Mouse (Mus musculus): ENCODE measurements around the gene Coasy. TPM values are rescaled to one million over a fixed set of nuclear protein-coding genes. Genes with fewer than 3 reads are reported as not detected.
A peak's percentile ranks its signal among the peaks of the same experiment; 100 is the strongest.

Coasy gene
- polyA plus RNA-seq, 1 experiment from 2014 or later, result 53.3 TPM

GRCm38 (mm10) chr11:101085617-101086322 lies 3.4 kb downstream of the Coasy start:
- WGBS, result 91% methylated on average over 18 of the region's 18 CpGs
- H3K9me3 ChIP-seq, result no peaks in the 10 kb centered on the region
- H3K4me1 ChIP-seq, result peaks cover 60% of the 10 kb centered on the region
- DNase-seq (ENCODE audit: extremely low spot score, low spot score), result peak; percentile 9
- H3K4me3 ChIP-seq, result peak overlapping the region; percentile 93; the same call in 1 of the 2 replicates
- H3K27me3 ChIP-seq (ENCODE audit: poor library complexity, severe bottlenecking), result peaks cover 12% of the 10 kb centered on the region
- no peak overlapping the region for H3K27ac ChIP-seq
- peaks cover 47% of the 10 kb centered on the region for H3K36me3 ChIP-seq (replicated peaks)

GRCm38 (mm10) chr11:101086323-101086674 lies 3.9 kb downstream of the Coasy start:
- Histone ChIP-seq H3K36me3 (replicated peaks) (peaks cover 52% of the 10 kb centered on the region), H3K27me3 (ENCODE audit: poor library complexity, severe bottlenecking) (peaks cover 7% of the 10 kb centered on the region), H3K4me3 (peak overlapping the region; percentile 93), H3K27ac (peak overlapping the region; percentile 90), H3K9me3 (no peaks in the 10 kb centered on the region), H3K4me1 (peaks cover 60% of the 10 kb centered on the region)
- no peak for DNase-seq (ENCODE audit: extremely low spot score, low spot score)
- 82% methylated on average over 6 of the region's 6 CpGs for WGBS

- Histone ChIP-seq H3K9me3 (no peaks in the 10 kb centered on the region), H3K36me3 (replicated peaks) (peaks cover 59% of the 10 kb centered on the region), H3K27me3 (ENCODE audit: poor library complexity, severe bottlenecking) (no peaks in the 10 kb centered on the region), H3K4me1 (peaks cover 54% of the 10 kb centered on the region), H3K4me3 (peak within 1 kb of the TSS; percentile 93), H3K27ac (peak within 1 kb of the TSS; percentile 90)
- peak; percentile 92 for DNase-seq (ENCODE audit: extremely low spot score, low spot score)
- 2% methylated on average over 52 of the region's 52 CpGs for WGBS
Observed at GRCm38 (mm10) chr11:101086756-101087681, 4.7 kb downstream of the Coasy start, which contains the start of gene Mlx. Gene Mlx (plus strand): TSS chr11:101087277.

GRCm38 (mm10) chr11:101087682-101088055 lies 5.3 kb downstream of the Coasy start:
- 9% methylated on average over 8 of the region's 8 CpGs for WGBS

GRCm38 (mm10) chr11:101089931-101090330 lies 7.6 kb downstream of the Coasy start:
- no peak for DNase-seq (ENCODE audit: extremely low spot score, low spot score)
- peaks cover 69% of the 10 kb centered on the region for H3K36me3 ChIP-seq (replicated peaks)
- 90% methylated on average over 1 of the region's 1 CpGs for WGBS

More at GRCm38 (mm10) chr11:101087682-101088055, 5.3 kb downstream of the Coasy start:
- H3K9me3 ChIP-seq, result no peaks in the 10 kb centered on the region
- H3K27ac ChIP-seq, result peak overlapping the region; percentile 90
- no peak for DNase-seq (ENCODE audit: extremely low spot score, low spot score)
- H3K27me3 ChIP-seq (ENCODE audit: poor library complexity, severe bottlenecking), result no peaks in the 10 kb centered on the region
- peak overlapping the region; percentile 93 for H3K4me3 ChIP-seq
- H3K4me1 ChIP-seq, result peaks cover 54% of the 10 kb centered on the region
- peaks cover 66% of the 10 kb centered on the region for H3K36me3 ChIP-seq (replicated peaks)

GRCm38 (mm10) chr11:101094930-101095313 lies 12.6 kb downstream of the Coasy start:
- Histone ChIP-seq H3K36me3 (replicated peaks) (peaks cover 75% of the 10 kb centered on the region), H3K9me3 (no peaks in the 10 kb centered on the region), H3K27me3 (ENCODE audit: poor library complexity, severe bottlenecking) (no peaks in the 10 kb centered on the region), H3K4me3 (peak overlapping the region; percentile 78), H3K27ac (peak overlapping the region; percentile 91), H3K4me1 (peaks cover 31% of the 10 kb centered on the region)
- WGBS, result under 1% methylated on average over 18 of the region's 18 CpGs
- DNase-seq (ENCODE audit: extremely low spot score, low spot score), result no peak

More at GRCm38 (mm10) chr11:101089931-101090330, 7.6 kb downstream of the Coasy start:
- H3K27me3 ChIP-seq (ENCODE audit: poor library complexity, severe bottlenecking), result no peaks in the 10 kb centered on the region
- no peaks in the 10 kb centered on the region for H3K9me3 ChIP-seq
- H3K4me1 ChIP-seq, result peaks cover 56% of the 10 kb centered on the region
- no peak overlapping the region for H3K27ac ChIP-seq
- no peak overlapping the region for H3K4me3 ChIP-seq

GRCm38 (mm10) chr11:101095314-101096024 lies 13.1 kb downstream of the Coasy start, which contains the start of gene Psmc3ip:
Gene Psmc3ip (minus strand): TSS chr11:101095436.
- H3K36me3 ChIP-seq (replicated peaks), result peaks cover 75% of the 10 kb centered on the region

DNA sequence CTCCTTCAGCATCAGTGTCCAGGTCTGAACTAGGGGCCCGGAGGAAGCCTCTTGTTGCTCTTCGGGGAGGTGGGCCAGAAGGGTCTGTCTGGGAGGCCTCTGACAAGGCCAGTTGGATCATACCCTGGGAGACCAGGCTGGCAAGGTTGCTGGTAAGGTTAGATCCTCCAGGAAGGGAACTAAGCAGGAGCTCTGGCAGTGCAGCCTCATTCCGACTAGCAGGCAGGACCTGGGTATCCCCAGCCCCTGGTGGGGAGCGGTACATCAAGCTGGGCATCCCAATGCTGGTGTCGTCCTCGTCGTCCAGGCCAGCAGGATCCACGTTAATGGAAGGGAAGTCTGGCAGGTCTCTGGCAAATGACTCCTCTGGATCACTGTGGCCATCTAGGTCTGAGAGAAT lies 15.9 kb downstream of the Coasy start:
- Histone ChIP-seq H3K4me3 (no peak overlapping the region), H3K4me1 (peaks cover 24% of the 10 kb centered on the region), H3K27ac (no peak overlapping the region), H3K27me3 (ENCODE audit: poor library complexity, severe bottlenecking) (no peaks in the 10 kb centered on the region), H3K36me3 (replicated peaks) (peaks cover 71% of the 10 kb centered on the region), H3K9me3 (no peaks in the 10 kb centered on the region)
- WGBS, result 89% methylated on average over 8 of the region's 8 CpGs
- DNase-seq (ENCODE audit: extremely low spot score, low spot score), result no peak

More at GRCm38 (mm10) chr11:101095314-101096024, 13.1 kb downstream of the Coasy start, which contains the start of gene Psmc3ip:
- WGBS, result under 1% methylated on average over 43 of the region's 43 CpGs
- no peaks in the 10 kb centered on the region for H3K9me3 ChIP-seq
- H3K27ac ChIP-seq, result peak within 1 kb of the TSS; percentile 91
- H3K4me3 ChIP-seq, result peak within 1 kb of the TSS; percentile 78
- H3K4me1 ChIP-seq, result peaks cover 31% of the 10 kb centered on the region
- peak; percentile 95 for DNase-seq (ENCODE audit: extremely low spot score, low spot score)
- H3K27me3 ChIP-seq (ENCODE audit: poor library complexity, severe bottlenecking), result no peaks in the 10 kb centered on the region

DNA sequence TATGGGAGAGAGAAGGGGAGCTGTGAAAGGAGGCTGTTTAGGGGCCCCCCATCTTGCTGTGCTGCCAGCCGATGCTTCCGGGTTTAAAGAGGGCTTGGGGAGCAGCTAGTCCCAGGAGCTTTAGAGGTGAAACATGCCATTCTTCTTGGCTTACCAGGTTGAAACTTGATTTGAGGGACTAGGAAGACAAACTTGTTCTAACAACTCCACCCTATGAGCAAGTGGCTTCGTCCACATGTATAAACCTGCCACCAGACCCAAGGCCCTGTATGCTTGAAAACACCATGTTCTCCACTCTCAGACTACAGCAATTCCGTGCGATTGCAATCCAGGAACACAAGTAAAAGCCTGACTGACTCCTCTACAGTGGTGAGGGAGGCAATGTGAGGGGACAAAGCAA lies 20.6 kb downstream of the Coasy start:
- Histone ChIP-seq H3K36me3 (replicated peaks) (peaks cover 78% of the 10 kb centered on the region), H3K4me3 (no peak overlapping the region), H3K27ac (no peak overlapping the region), H3K9me3 (no peaks in the 10 kb centered on the region), H3K4me1 (no peaks in the 10 kb centered on the region), H3K27me3 (ENCODE audit: poor library complexity, severe bottlenecking) (no peaks in the 10 kb centered on the region)
- 91% methylated on average over 5 of the region's 5 CpGs for WGBS
- no peak for DNase-seq (ENCODE audit: extremely low spot score, low spot score)

DNA sequence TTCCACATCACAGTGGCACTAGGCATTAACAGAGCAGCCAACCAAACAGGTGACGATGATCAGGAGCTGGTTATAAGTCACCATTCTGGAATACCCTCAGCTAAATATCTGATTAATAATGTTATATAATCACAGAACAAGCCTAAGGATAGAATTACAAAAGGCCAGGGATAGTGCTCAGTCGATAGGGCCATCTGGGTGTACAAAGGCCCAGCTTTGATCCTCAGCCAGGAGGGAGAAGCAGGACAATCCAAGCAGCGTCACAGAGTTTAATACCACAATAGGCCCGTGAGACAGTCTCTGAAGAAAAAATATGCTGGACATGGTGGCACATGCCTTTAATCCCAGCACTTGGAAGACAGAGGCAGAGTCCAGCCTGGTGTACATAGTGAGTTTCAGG lies 27.0 kb downstream of the Coasy start:
- H3K9me3 ChIP-seq, result no peaks in the 10 kb centered on the region
- DNase-seq (ENCODE audit: extremely low spot score, low spot score), result no peak
- H3K36me3 ChIP-seq (replicated peaks), result peaks cover 40% of the 10 kb centered on the region
- H3K4me3 ChIP-seq, result no peak overlapping the region
- 88% methylated on average over 4 of the region's 4 CpGs for WGBS
- no peaks in the 10 kb centered on the region for H3K27me3 ChIP-seq (ENCODE audit: poor library complexity, severe bottlenecking)
- H3K4me1 ChIP-seq, result no peaks in the 10 kb centered on the region
- H3K27ac ChIP-seq, result no peak overlapping the region

DNA sequence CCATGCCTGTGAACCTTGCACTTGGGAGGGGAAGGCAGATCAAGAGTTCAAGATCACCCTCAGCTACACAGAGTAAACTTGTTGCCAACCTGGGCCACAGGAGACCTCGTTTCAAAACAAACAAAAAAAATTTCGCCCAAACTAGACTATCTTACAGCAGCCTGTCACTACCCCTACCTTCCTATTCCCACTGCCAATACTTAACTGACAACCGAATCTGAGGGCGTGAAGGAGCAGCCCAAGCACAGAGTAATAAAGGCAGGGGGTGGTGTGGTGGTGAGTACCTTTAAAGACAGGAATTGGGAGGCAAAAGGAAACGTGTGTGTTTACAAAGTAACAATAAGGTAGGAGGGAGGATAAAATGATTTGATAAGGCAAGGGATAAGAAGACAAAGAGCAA lies 28.3 kb downstream of the Coasy start:
- Histone ChIP-seq H3K9me3 (no peaks in the 10 kb centered on the region), H3K27me3 (ENCODE audit: poor library complexity, severe bottlenecking) (no peaks in the 10 kb centered on the region), H3K4me1 (peaks cover 5% of the 10 kb centered on the region), H3K36me3 (replicated peaks) (peaks cover 33% of the 10 kb centered on the region), H3K4me3 (no peak overlapping the region), H3K27ac (no peak overlapping the region)
- 71% methylated on average over 5 of the region's 5 CpGs for WGBS
- no peak for DNase-seq (ENCODE audit: extremely low spot score, low spot score)

DNA sequence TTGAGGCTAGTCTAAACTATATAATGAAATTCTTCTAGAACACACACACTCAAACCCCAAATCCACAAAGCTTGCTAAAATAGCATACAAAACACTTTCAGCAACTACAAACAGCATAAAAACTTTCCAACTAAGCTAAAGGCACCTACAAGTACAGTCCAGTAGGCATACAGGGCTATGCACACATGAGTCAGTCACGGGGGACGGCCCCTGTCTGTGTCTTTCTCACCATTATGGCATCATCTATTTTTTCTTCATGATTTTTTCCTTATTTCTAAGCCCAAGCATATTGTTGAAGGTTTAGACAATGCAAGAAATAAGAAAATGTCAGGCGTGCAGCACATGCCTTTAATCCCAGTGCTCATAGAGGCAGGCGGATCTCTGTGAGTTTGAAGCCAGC lies 28.8 kb downstream of the Coasy start:
- no peaks in the 10 kb centered on the region for H3K27me3 ChIP-seq (ENCODE audit: poor library complexity, severe bottlenecking)
- WGBS, result 97% methylated on average over 4 of the region's 4 CpGs
- no peaks in the 10 kb centered on the region for H3K9me3 ChIP-seq
- DNase-seq (ENCODE audit: extremely low spot score, low spot score), result no peak
- H3K27ac ChIP-seq, result no peak overlapping the region
- peaks cover 33% of the 10 kb centered on the region for H3K36me3 ChIP-seq (replicated peaks)
- H3K4me1 ChIP-seq, result peaks cover 10% of the 10 kb centered on the region
- no peak overlapping the region for H3K4me3 ChIP-seq
